11 mouse cellular contexts compared by ENCODE assay signal in the genomic region with DNA sequence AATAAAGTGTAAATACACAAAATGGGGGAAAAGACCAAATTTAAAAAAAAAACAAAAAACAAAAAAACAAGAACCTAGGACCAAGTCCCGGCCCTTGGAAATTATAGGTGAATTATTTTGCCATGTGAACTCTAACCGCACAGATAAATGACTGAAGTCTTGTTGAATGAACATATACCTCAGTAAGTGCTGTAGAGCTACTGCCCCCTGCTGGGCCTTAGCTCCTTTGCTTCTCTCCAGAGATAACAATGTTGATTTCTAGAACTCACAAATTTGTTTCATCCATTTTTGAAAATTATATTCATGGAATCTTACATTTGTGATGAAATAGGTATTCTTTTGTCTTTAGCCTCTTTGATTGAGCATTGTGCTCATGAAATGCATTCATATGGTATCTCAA. TPM values are rescaled to one million over a fixed set of nuclear protein-coding genes. Genes with fewer than 3 reads are reported as not detected.
A peak's percentile ranks its signal among the peaks of the same experiment; 100 is the strongest.
DNase-seq lines count a peak whose midpoint lies in the region; ATAC-seq and TF ChIP-seq lines count a peak whose summit lies in the region.
"Had no signal": no experiment of that assay in that cellular context is flagged by ENCODE, and none has a peak within 500 bp of the region (broad histone marks: within the 10 kb centered on the region; RNA-seq: fewer than 3 reads in every experiment).

No protein-coding gene starts in this region.

- H3K4me2 ChIP-seq in lung, embryonic 14.5 days = no peak overlapping the region
- no peak overlapping the region for H3K4me2 ChIP-seq in midbrain, embryonic 11.5 days
- H3K4me2 ChIP-seq: heart, embryonic 15.5 days; lung, embryonic 15.5 days had no signal

- no peaks in the 10 kb centered on the region for H3K27me3 ChIP-seq in lung, embryonic 14.5 days (ENCODE audit: insufficient read depth, low read length)
- H3K27me3 ChIP-seq in midbrain, embryonic 11.5 days (ENCODE audit: control insufficient read depth, insufficient read depth, low read length) = no peaks in the 10 kb centered on the region
- H3K27me3 ChIP-seq: heart, embryonic 15.5 days; lung, embryonic 15.5 days had no signal

- no peaks in the 10 kb centered on the region for H3K4me1 ChIP-seq in lung, embryonic 14.5 days (ENCODE audit: insufficient read depth)
- H3K4me1 ChIP-seq in lung, adult 2 months (ENCODE audit: control insufficient read depth, insufficient read depth, low read length) = no peaks in the 10 kb centered on the region
- no peaks in the 10 kb centered on the region for H3K4me1 ChIP-seq in midbrain, embryonic 11.5 days (ENCODE audit: control insufficient read depth, insufficient read depth, low read length)
- H3K4me1 ChIP-seq: heart, embryonic 15.5 days; lung, embryonic 15.5 days had no signal

- H3K36me3 ChIP-seq in lung, embryonic 14.5 days (ENCODE audit: insufficient read depth) = no peaks in the 10 kb centered on the region
- no peaks in the 10 kb centered on the region for H3K36me3 ChIP-seq in midbrain, embryonic 11.5 days (ENCODE audit: control insufficient read depth, insufficient read depth, low read length)
- H3K36me3 ChIP-seq: heart, embryonic 15.5 days; lung, embryonic 15.5 days had no signal

- ATAC-seq in frontal cortex, adult (ENCODE audit: low TSS enrichment) = peak; percentile 72; the same call in 1 of the 2 replicates
- ATAC-seq in lung, embryonic 14.5 days (ENCODE audit: insufficient read depth) = no peak
- peak; percentile 88 for ATAC-seq in megakaryocyte progenitor cell, adult 5-6 weeks (replicated peaks; ENCODE audit: poor library complexity)
- ATAC-seq in midbrain, embryonic 11.5 days (ENCODE audit: low FRiP score) = no peak

- peak; percentile 50 for TF ChIP-seq CTCF in lung, embryonic 14.5 days (IDR thresholded peaks at IDR 0.05; ENCODE audit: low read depth)
- TF ChIP-seq CTCF in lung, adult 2 months (IDR thresholded peaks at IDR 0.05; ENCODE audit: insufficient read depth, low read length) = no peak

- no peak overlapping the region for H3K4me3 ChIP-seq in lung, embryonic 14.5 days (ENCODE audit: low read depth, low read length)
- no peak overlapping the region for H3K4me3 ChIP-seq in lung, adult 2 months (replicated peaks; ENCODE audit: extremely low read depth, low read depth, low read length)
- H3K4me3 ChIP-seq in midbrain, embryonic 11.5 days (ENCODE audit: low read depth, low read length) = no peak overlapping the region
- H3K4me3 ChIP-seq: heart, embryonic 15.5 days; lung, embryonic 15.5 days had no signal

- H3K27ac ChIP-seq in lung, embryonic 14.5 days (ENCODE audit: low read depth) = no peak overlapping the region
- H3K27ac ChIP-seq in midbrain, embryonic 11.5 days (ENCODE audit: low read depth, low read length) = no peak overlapping the region
- H3K27ac ChIP-seq: heart, embryonic 15.5 days; lung, embryonic 15.5 days had no signal

- 68% methylated on average over 2 of the region's 2 CpGs for WGBS in lung, embryonic 14.5 days
- WGBS in lung, adult 2 months = 80% methylated on average over 2 of the region's 2 CpGs
- 87% methylated on average over 2 of the region's 2 CpGs for WGBS in midbrain, embryonic 11.5 days

- DNase-seq in frontal cortex, postnatal 10 days (ENCODE audit: low spot score in 2 of 2) = no peak
- peak; percentile 60 for DNase-seq in lung, embryonic 14.5 days
- no peak for DNase-seq in lung, adult 2 months
- peak; percentile 28 for DNase-seq in ZHBTc4 (ENCODE audit: low read depth, low spot score)
- DNase-seq in midbrain, embryonic 11.5 days (ENCODE audit: low spot score, missing footprints) = no peak
- DNase-seq in Muller cell, postnatal 12 days (ENCODE audit: inconsistent ontology term) = no peak

- no peak for TF ChIP-seq POLR2A in lung, adult 2 months (IDR thresholded peaks at IDR 0.05; ENCODE audit: borderline replicate concordance, extremely low read depth, low read depth, low read length)

- H3K9me3 ChIP-seq in lung, embryonic 14.5 days (ENCODE audit: low read depth, low read length) = no peaks in the 10 kb centered on the region
- H3K9me3 ChIP-seq in midbrain, embryonic 11.5 days (ENCODE audit: control insufficient read depth, low read length) = no peaks in the 10 kb centered on the region
- H3K9me3 ChIP-seq: heart, embryonic 15.5 days; lung, embryonic 15.5 days had no signal

- no peak overlapping the region for H3K9ac ChIP-seq in lung, embryonic 14.5 days
- H3K9ac ChIP-seq in midbrain, embryonic 11.5 days (ENCODE audit: low read length) = no peak overlapping the region
- H3K9ac ChIP-seq: heart, embryonic 15.5 days; lung, embryonic 15.5 days had no signal

RNA-seq across cellular contexts. Expression of a gene that starts 19.6 kb away (rescaled TPM):
- not detected in 2 replicates for polyA plus RNA-seq in lung, embryonic 14.5 days (2014; fragmentation: Nextera tagmentation; extraction: Ambion mirVana)
- 0.15 TPM in 2 replicates for polyA plus RNA-seq in lung, adult 2 months (2012; rRNA removed)
- not detected in 2 replicates for total RNA-seq in megakaryocyte progenitor cell, adult 5-6 weeks (2015)
- total RNA-seq in megakaryocyte progenitor cell, adult 5-6 weeks (2017) = not detected in 2 replicates
- polyA plus RNA-seq in midbrain, embryonic 11.5 days (2014; fragmentation: Nextera tagmentation; extraction: Ambion mirVana) = 0.34 TPM in 1 of 2 replicates, not detected in the other
- polyA plus RNA-seq: heart, embryonic 15.5 days; lung, embryonic 15.5 days; stomach, embryonic 14.5 days had no signal

RNA-seq across cellular contexts. Expression of a gene that starts 38.1 kb away (rescaled TPM):
- polyA plus RNA-seq in lung, embryonic 14.5 days (2014; fragmentation: Nextera tagmentation; extraction: Ambion mirVana) = not detected in 2 replicates
- polyA plus RNA-seq in lung, adult 2 months (2012; rRNA removed) = 0.37 and 0.78 TPM in 2 replicates
- not detected in 2 replicates for total RNA-seq in megakaryocyte progenitor cell, adult 5-6 weeks (2015)
- total RNA-seq in megakaryocyte progenitor cell, adult 5-6 weeks (2017) = not detected in 2 replicates
- polyA plus RNA-seq in midbrain, embryonic 11.5 days (2014; fragmentation: Nextera tagmentation; extraction: Ambion mirVana) = 0.17 and 0.23 TPM in 2 replicates

RNA-seq across cellular contexts. Expression of a gene that starts 48.3 kb away (rescaled TPM):
- polyA plus RNA-seq in lung, embryonic 14.5 days (2014; fragmentation: Nextera tagmentation; extraction: Ambion mirVana) = 0.32 and 0.42 TPM in 2 replicates
- polyA plus RNA-seq in lung, adult 2 months (2012; rRNA removed) = not detected in 2 replicates
- 0.42 and 0.59 TPM in 2 replicates for total RNA-seq in megakaryocyte progenitor cell, adult 5-6 weeks (2015)
- total RNA-seq in megakaryocyte progenitor cell, adult 5-6 weeks (2017) = 0.74 and 0.75 TPM in 2 replicates
- 0.34 TPM in 1 of 2 replicates, not detected in the other for polyA plus RNA-seq in midbrain, embryonic 11.5 days (2014; fragmentation: Nextera tagmentation; extraction: Ambion mirVana)
- polyA plus RNA-seq: lung, embryonic 15.5 days had no signal

Comparison
In these comparisons a context has a peak if more than half of its experiments do, and no peak if none do; other contexts are left out.
1. DNase-seq: peak in lung, embryonic 14.5 days (single experiment) and ZHBTc4 (single experiment); none in frontal cortex, postnatal 10 days (0 of 2), lung, adult 2 months (single experiment), midbrain, embryonic 11.5 days (single experiment) and Muller cell, postnatal 12 days (single experiment).
2. ATAC-seq: peak in frontal cortex, adult (single experiment) and megakaryocyte progenitor cell, adult 5-6 weeks (single experiment); none in lung, embryonic 14.5 days (single experiment) and midbrain, embryonic 11.5 days (single experiment).